Mouse (Mus musculus) neural tube, embryonic 14.5 days (tissue): Measurements from ENCODE around the gene Sspo. TPM values are rescaled to one million over a fixed set of nuclear protein-coding genes. Genes with fewer than 3 reads are reported as not detected.
A peak's percentile ranks its signal among the peaks of the same experiment; 100 is the strongest.
"Not testable (repeated sequence)": the region's sequence is repeated elsewhere in the genome, so short reads cannot be mapped to it uniquely, and the experiment has no call there.

Source experiments
- ATAC-seq: fragments of 200-750 bp; cut with Nextera tagmentation; 2 replicates; pipeline ENCODE4 v1.8.0; 2017; ENCODE audit warnings: low read depth, mild to moderate bottlenecking, moderate TSS enrichment, moderate library complexity
- H3K27ac ChIP-seq: fragments of 300-500 bp; sonication (generic); 2 replicates; pipeline ENCODE4 v1.5.1; 2014; ENCODE audit warnings: low read depth, mild to moderate bottlenecking, control low read depth, low read length, moderate library complexity, mixed read lengths
- H3K27me3 ChIP-seq: fragments of 300-500 bp; sonication (generic); 2 replicates; pipeline ENCODE4 v1.6.1; 2014; ENCODE audit warnings: low read length; ENCODE audit not compliant: control insufficient read depth, insufficient read depth
- H3K36me3 ChIP-seq: fragments of 300-500 bp; sonication (generic); 2 replicates; pipeline ENCODE4 v1.6.1; 2014; ENCODE audit warnings: low read length, mixed read lengths; ENCODE audit not compliant: control insufficient read depth, insufficient read depth
- H3K4me1 ChIP-seq: fragments of 300-500 bp; sonication (generic); 2 replicates; pipeline ENCODE4 v1.6.1; 2014; ENCODE audit warnings: low read length; ENCODE audit not compliant: control insufficient read depth, insufficient read depth
- H3K4me2 ChIP-seq: fragments of 300-500 bp; sonication (generic); 2 replicates; pipeline ENCODE4 v1.6.1; 2014; ENCODE audit warnings: mild to moderate bottlenecking, low read depth, low read length, control low read depth
- H3K4me3 ChIP-seq: fragments of 300-500 bp; sonication (generic); 2 replicates; pipeline ENCODE4 v1.5.1; 2014; ENCODE audit warnings: low read depth, low read length, control low read depth, mixed read lengths
- H3K9ac ChIP-seq: fragments of 300-500 bp; sonication (generic); replicated peaks from 2 replicates; pipeline ENCODE4 v1.6.1; 2014; ENCODE audit warnings: low read depth, mild to moderate bottlenecking, control low read depth, low read length, mixed read lengths
- H3K9me3 ChIP-seq: fragments of 300-500 bp; sonication (generic); 2 replicates; pipeline ENCODE4 v1.6.1; 2016; ENCODE audit warnings: low read length; ENCODE audit not compliant: control insufficient read depth
- WGBS: fragments of 180-500 bp; shearing (Covaris S2); extraction: QIAGEN DNeasy Blood & Tissue Kit; methylation state at CpG from one replicate; pipeline ENCODE4 v1.1.7; 2014; 5-methylcytosine and 5-hydroxymethylcytosine counted together
- polyA plus RNA-seq: library from polyadenylated mRNA; unstranded; fragments of >200 nt; fragmentation: Nextera tagmentation; extraction: Ambion mirVana; gene quantifications from 2 replicates; pipeline ENCODE4 v1.2.1, GENCODE M21; 2014

The Sspo gene
- polyA plus RNA-seq, 1 experiment from 2014 or later, result 0.16 TPM

DNA sequence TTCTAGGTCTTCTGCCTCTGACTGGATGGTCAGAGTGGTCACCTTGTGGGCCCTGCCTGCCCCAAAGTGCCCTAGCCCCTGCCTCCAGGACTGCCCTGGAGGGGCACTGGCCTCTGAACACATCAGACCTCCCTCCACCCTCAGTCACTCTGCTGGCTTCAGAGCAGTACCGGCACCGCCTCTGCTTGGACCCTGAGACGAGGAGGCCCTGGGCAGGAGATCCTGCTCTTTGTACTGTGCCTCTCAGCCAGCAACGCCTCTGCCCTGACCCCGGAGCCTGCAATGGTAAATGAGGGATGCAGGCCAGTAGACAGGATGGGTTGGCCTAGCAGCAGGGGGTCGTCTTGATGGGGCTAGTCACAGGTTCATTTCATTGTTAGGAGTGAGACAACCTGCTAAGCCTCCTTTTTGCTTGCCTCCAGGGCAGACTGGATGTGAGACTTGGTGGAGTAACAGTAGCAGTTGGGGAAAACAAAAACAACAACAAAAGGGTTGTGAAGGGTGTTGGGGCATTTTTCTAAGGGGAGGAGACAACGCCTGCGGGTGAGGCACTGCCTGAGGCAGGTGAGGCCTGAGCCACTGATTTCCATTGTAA lies 45.2 kb downstream of the Sspo start:
- no peaks in the 10 kb centered on the region for H3K4me1 ChIP-seq
- H3K9me3 ChIP-seq, result no peaks in the 10 kb centered on the region
- 7% methylated on average over 8 of the region's 8 CpGs for WGBS
- no peak for ATAC-seq
- H3K36me3 ChIP-seq, result no peaks in the 10 kb centered on the region
- no peak overlapping the region for H3K4me3 ChIP-seq
- H3K27ac ChIP-seq, result no peak overlapping the region
- H3K9ac ChIP-seq, result no peak overlapping the region
- H3K27me3 ChIP-seq, result no peaks in the 10 kb centered on the region
- no peak overlapping the region for H3K4me2 ChIP-seq

- H3K27ac ChIP-seq, result no peak overlapping the region
- H3K4me2 ChIP-seq, result no peak overlapping the region
- no peak for ATAC-seq
- no peaks in the 10 kb centered on the region for H3K4me1 ChIP-seq
- H3K27me3 ChIP-seq, result no peaks in the 10 kb centered on the region
- H3K4me3 ChIP-seq, result no peak overlapping the region
- WGBS, result 89% methylated on average over 4 of the region's 4 CpGs
- H3K9me3 ChIP-seq, result no peaks in the 10 kb centered on the region
- no peak overlapping the region for H3K9ac ChIP-seq
- no peaks in the 10 kb centered on the region for H3K36me3 ChIP-seq
Observed at GRCm38 (mm10) chr6:48497521-48497920, 49.5 kb downstream of the Sspo start.

GRCm38 (mm10) chr6:48503847-48504240 lies 55.8 kb downstream of the Sspo start:
- no peak overlapping the region for H3K9ac ChIP-seq
- peak; percentile 67 for ATAC-seq
- no peak overlapping the region for H3K4me2 ChIP-seq
- H3K9me3 ChIP-seq, result no peaks in the 10 kb centered on the region
- H3K4me1 ChIP-seq, result 0 out of 2 replicates have a peak, but pooled peaks cover 5% of the 10 kb centered on the region
- 8% methylated on average over 2 of the region's 2 CpGs for WGBS
- H3K27me3 ChIP-seq, result no peaks in the 10 kb centered on the region
- H3K27ac ChIP-seq, result no peak overlapping the region
- peak overlapping the region; percentile 52; the same call in 1 of the 2 replicates for H3K4me3 ChIP-seq
- no peaks in the 10 kb centered on the region for H3K36me3 ChIP-seq

DNA sequence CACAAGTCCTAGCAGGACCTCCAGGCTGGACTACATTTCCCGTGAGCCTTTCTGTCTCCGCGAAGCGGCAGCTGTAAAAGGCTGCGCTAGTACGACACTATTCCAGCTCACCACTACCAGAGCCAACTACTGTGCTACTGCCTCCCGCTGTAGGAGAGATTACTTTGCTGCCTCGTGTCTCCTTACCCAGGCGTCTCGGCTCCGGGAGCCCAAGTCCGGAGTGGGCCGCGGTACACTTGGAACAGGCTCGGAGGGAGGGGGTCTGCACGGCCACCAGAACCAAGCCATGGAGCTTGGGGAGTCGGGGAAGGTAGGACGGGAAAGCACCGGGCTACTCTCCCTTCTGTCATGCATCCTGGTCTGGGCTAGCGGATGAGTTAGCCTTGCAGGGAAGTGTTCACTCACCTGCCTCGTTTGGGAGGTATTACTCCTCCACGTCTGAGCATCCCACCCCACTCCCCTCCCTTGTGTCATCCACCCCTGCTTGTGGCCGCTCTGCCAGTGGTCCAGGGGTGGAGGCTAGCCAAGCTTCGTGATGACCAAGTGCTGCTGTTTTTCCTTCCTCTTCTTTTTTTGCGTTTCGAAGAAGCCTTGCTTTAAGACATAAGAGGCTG lies 56.3 kb downstream of the Sspo start:
- H3K4me1 ChIP-seq, result 0 out of 2 replicates have a peak, but pooled peaks cover 5% of the 10 kb centered on the region
- H3K27ac ChIP-seq, result no peak overlapping the region; the same call in 1 of the 2 replicates
- under 1% methylated on average over 26 of the region's 26 CpGs for WGBS

DNA sequence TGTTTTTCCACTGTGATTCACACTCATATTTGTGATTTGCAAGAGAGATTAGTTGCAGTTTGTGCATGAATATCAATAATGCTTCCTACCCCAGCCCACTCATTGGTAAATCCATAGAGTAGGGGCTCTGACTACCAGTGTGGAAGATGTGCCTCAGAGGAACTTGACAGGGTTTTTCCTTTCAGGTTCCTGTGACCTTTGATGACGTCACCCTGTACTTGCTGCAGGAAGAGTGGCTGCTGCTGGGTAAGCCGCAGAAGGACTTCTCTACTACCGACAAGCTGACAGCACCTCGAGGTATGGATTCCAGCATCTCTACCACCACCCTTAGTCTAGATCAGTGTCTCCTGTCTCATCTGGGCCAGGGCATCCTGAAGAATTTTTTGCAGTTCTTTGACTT lies 60.1 kb downstream of the Sspo start:
- 84% methylated on average over 4 of the region's 4 CpGs for WGBS
- no peak overlapping the region for H3K4me3 ChIP-seq
- H3K9ac ChIP-seq, result no peak overlapping the region
- ATAC-seq, result no peak
- H3K9me3 ChIP-seq, result no peaks in the 10 kb centered on the region
- H3K4me2 ChIP-seq, result no peak overlapping the region
- H3K27me3 ChIP-seq, result no peaks in the 10 kb centered on the region
- peaks cover 7% of the 10 kb centered on the region; the same call in 1 of the 2 replicates for H3K36me3 ChIP-seq
- H3K4me1 ChIP-seq, result 0 out of 2 replicates have a peak, but pooled peaks cover 5% of the 10 kb centered on the region
- H3K27ac ChIP-seq, result no peak overlapping the region

More for the DNA sequence above, 56.3 kb downstream of the Sspo start:
- peak; percentile 98 for ATAC-seq
- H3K9me3 ChIP-seq, result no peaks in the 10 kb centered on the region
- H3K36me3 ChIP-seq, result no peaks in the 10 kb centered on the region
- H3K4me2 ChIP-seq, result peak overlapping the region; percentile 75
- peak overlapping the region; percentile 52 for H3K9ac ChIP-seq
- H3K4me3 ChIP-seq, result peak overlapping the region; percentile 52
- H3K27me3 ChIP-seq, result no peaks in the 10 kb centered on the region

- no peaks in the 10 kb centered on the region for H3K9me3 ChIP-seq
- no peak overlapping the region for H3K9ac ChIP-seq
- H3K36me3 ChIP-seq, result peaks cover 16% of the 10 kb centered on the region
- H3K27ac ChIP-seq, result no peak overlapping the region
- no peak overlapping the region for H3K4me3 ChIP-seq
- no peaks in the 10 kb centered on the region for H3K27me3 ChIP-seq
- ATAC-seq, result no peak
- H3K4me1 ChIP-seq, result 0 out of 2 replicates have a peak, but pooled peaks cover 2% of the 10 kb centered on the region
- WGBS, result 82% methylated on average over 4 of the region's 4 CpGs
- H3K4me2 ChIP-seq, result no peak overlapping the region
Observed at GRCm38 (mm10) chr6:48510426-48510825, 62.4 kb downstream of the Sspo start.

DNA sequence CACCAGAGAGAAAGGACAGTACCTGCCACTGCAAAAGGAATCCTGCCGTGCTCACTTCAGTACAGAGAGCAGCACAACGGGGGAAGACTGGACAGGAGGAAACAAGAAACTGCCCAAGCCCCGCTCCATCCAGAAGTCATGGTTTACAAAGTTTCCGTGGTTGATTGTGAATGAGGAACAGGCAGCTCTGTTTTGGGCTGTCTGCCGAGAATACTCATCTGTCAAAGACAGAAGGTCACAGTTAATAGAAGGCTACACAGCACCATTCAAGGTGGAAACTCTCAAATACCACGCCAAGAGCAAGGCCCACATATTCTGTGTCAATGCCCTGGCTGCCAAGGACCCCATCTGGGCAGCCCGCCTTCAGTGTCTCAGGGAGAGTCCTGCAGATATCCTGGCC lies 63.8 kb downstream of the Sspo start:
- 94% methylated on average over 7 of the region's 7 CpGs for WGBS
- Histone ChIP-seq H3K9ac (no peak overlapping the region), H3K4me2 (no peak overlapping the region), H3K27ac (no peak overlapping the region), H3K4me3 (no peak overlapping the region), H3K27me3 (no peaks in the 10 kb centered on the region), H3K9me3 (no peaks in the 10 kb centered on the region; the same call in 1 of the 2 replicates), H3K4me1 (no peaks in the 10 kb centered on the region), H3K36me3 (peaks cover 17% of the 10 kb centered on the region)
- ATAC-seq, result no peak

GRCm38 (mm10) chr6:48524882-48525281 lies 76.9 kb downstream of the Sspo start:
- ATAC-seq, H3K27ac ChIP-seq, H3K9me3 ChIP-seq, H3K4me3 ChIP-seq, H3K27me3 ChIP-seq, H3K9ac ChIP-seq, H3K4me1 ChIP-seq, H3K36me3 ChIP-seq, H3K4me2 ChIP-seq: not testable (repeated sequence)
- WGBS, result 98% methylated on average over 14 of the region's 16 CpGs

- no peak for ATAC-seq
- Histone ChIP-seq H3K27me3 (no peaks in the 10 kb centered on the region), H3K27ac (no peak overlapping the region), H3K9me3 (no peaks in the 10 kb centered on the region), H3K4me3 (no peak overlapping the region), H3K4me2 (no peak overlapping the region), H3K36me3 (no peaks in the 10 kb centered on the region), H3K9ac (no peak overlapping the region), H3K4me1 (no peaks in the 10 kb centered on the region)
- WGBS, result 93% methylated on average over 9 of the region's 9 CpGs
Observed at GRCm38 (mm10) chr6:48527901-48528300, 79.9 kb downstream of the Sspo start.
